Mouse (Mus musculus) G1E (cell line): ENCODE data around the gene Sema5b. TPM values are rescaled to one million over a fixed set of nuclear protein-coding genes. Genes with fewer than 3 reads are reported as not detected.

Experiments
- ATAC-seq: 2 replicates; pipeline ENCODE4 v1.8.0; 2016; ENCODE audit warnings: mild to moderate bottlenecking; ENCODE audit not compliant: insufficient number of reproducible peaks, poor library complexity, low FRiP score, severe bottlenecking; ENCODE audit errors: extremely low read depth
- DNase-seq: peaks from one replicate; pipeline ENCODE4 v3.0.0; 2012; ENCODE audit warnings: low spot score
- H3K27me3 ChIP-seq: 2 replicates; pipeline ENCODE4 v1.6.1; 2012; ENCODE audit warnings: mild to moderate bottlenecking, low read length, inconsistent platforms; ENCODE audit not compliant: insufficient read depth
- H3K36me3 ChIP-seq: replicated peaks from 2 replicates; pipeline ENCODE3; 2012; ENCODE audit warnings: mild to moderate bottlenecking, inconsistent platforms
- H3K4me1 ChIP-seq: 2 replicates; pipeline ENCODE4 v1.6.1; 2012; ENCODE audit warnings: low read depth, low read length, inconsistent platforms, mixed read lengths; ENCODE audit not compliant: insufficient read depth
- H3K4me3 ChIP-seq: 2 replicates; pipeline ENCODE4 v1.5.1; 2012; ENCODE audit warnings: low read depth, mild to moderate bottlenecking, inconsistent platforms, low read length, moderate library complexity, mixed read lengths
- H3K9me3 ChIP-seq: replicated peaks from 2 replicates; pipeline ENCODE4 v1.6.1; 2012; ENCODE audit warnings: inconsistent platforms
- CTCF ChIP-seq: IDR thresholded peaks from 2 replicates; pipeline ENCODE4 v1.5.1; 2012; ENCODE audit warnings: low read depth, low read length, inconsistent platforms, mixed read lengths
- GATA1 ChIP-seq: IDR thresholded peaks from 2 replicates; pipeline ENCODE4 v1.6.1; 2012; ENCODE audit warnings: borderline replicate concordance, low read length, inconsistent platforms, mixed read lengths
- GATA2 ChIP-seq: IDR thresholded peaks from 2 replicates; pipeline ENCODE4 v1.6.1; 2012; ENCODE audit warnings: low read depth, low read length, inconsistent platforms, borderline replicate concordance
- POLR2AphosphoS5 ChIP-seq: IDR thresholded peaks from 2 replicates; pipeline ENCODE4 v1.6.1; 2012; ENCODE audit warnings: low read depth, low read length, inconsistent platforms; ENCODE audit not compliant: insufficient replicate concordance
- TAL1 ChIP-seq: conservative IDR thresholded peaks from 2 replicates; pipeline ENCODE4 v1.6.1; 2012; ENCODE audit warnings: low read depth, low read length, inconsistent platforms, mixed read lengths
- polyA plus RNA-seq: library from polyadenylated mRNA; stranded (reverse); fragments of >175 nt; gene quantifications from 2 replicates; pipeline ENCODE4 v1.2.3, GENCODE M21; 2012
- total RNA-seq, 2 experiments: library from RNA; stranded (forward) in 1 of 2; stranded (reverse) in 1 of 2; fragments of 200-1000 nt in 1 of 2; fragments of >200 nt in 1 of 2; fragmentation: Nextera tagmentation in 1 of 2; gene quantifications; 2 replicates each; pipeline ENCODE4 v1.2.3; 2014 to 2017

Sema5b gene
- total and polyA plus RNA-seq, 3 experiments = 0.66 TPM; not detected in 2

- ATAC-seq (no peak), DNase-seq (no peak)
- H3K4me3 ChIP-seq = no peak overlapping the region
- no peaks in the 10 kb centered on the region for H3K36me3 ChIP-seq
- H3K4me1 ChIP-seq = no peaks in the 10 kb centered on the region
- H3K9me3 ChIP-seq = no peaks in the 10 kb centered on the region
- TF ChIP-seq CTCF (no peak), POLR2AphosphoS5 (no peak), TAL1 (no peak), GATA2 (no peak), GATA1 (no peak)
- peaks cover 32% of the 10 kb centered on the region for H3K27me3 ChIP-seq
These were observed 36.4 kb downstream of the Sema5b start for GRCm38 (mm10) chr16:35577181-35577941.

- Histone ChIP-seq H3K9me3 (no peaks in the 10 kb centered on the region), H3K4me3 (no peak overlapping the region), H3K36me3 (no peaks in the 10 kb centered on the region), H3K27me3 (peaks cover 41% of the 10 kb centered on the region), H3K4me1 (no peaks in the 10 kb centered on the region)
- DNase-seq = no peak
- no peak for ATAC-seq
- no peak for TF ChIP-seq CTCF
These were observed 40.4 kb downstream of the Sema5b start for GRCm38 (mm10) chr16:35581299-35581698.

GRCm38 (mm10) chr16:35583551-35584080, 42.7 kb downstream of the Sema5b start:
- H3K9me3 ChIP-seq = no peaks in the 10 kb centered on the region
- no peak overlapping the region for H3K4me3 ChIP-seq
- no peaks in the 10 kb centered on the region for H3K4me1 ChIP-seq
- no peak for ATAC-seq
- no peak for DNase-seq
- H3K27me3 ChIP-seq = peaks cover 56% of the 10 kb centered on the region
- TF ChIP-seq GATA1 = no peak
- TF ChIP-seq CTCF = no peak
- TF ChIP-seq TAL1 = no peak
- no peaks in the 10 kb centered on the region for H3K36me3 ChIP-seq

GRCm38 (mm10) chr16:35585126-35585694, 44.3 kb downstream of the Sema5b start:
- no peaks in the 10 kb centered on the region for H3K36me3 ChIP-seq
- H3K27me3 ChIP-seq = peaks cover 61% of the 10 kb centered on the region
- ATAC-seq = no peak
- no peak for DNase-seq
- no peak overlapping the region for H3K4me3 ChIP-seq
- TF ChIP-seq GATA2 (no peak), POLR2AphosphoS5 (no peak), CTCF (no peak), TAL1 (no peak), GATA1 (no peak)
- no peaks in the 10 kb centered on the region for H3K9me3 ChIP-seq
- no peaks in the 10 kb centered on the region for H3K4me1 ChIP-seq

GRCm38 (mm10) chr16:35587046-35587779, 46.3 kb downstream of the Sema5b start:
- Histone ChIP-seq H3K36me3 (no peaks in the 10 kb centered on the region), H3K9me3 (no peaks in the 10 kb centered on the region), H3K4me1 (no peaks in the 10 kb centered on the region), H3K4me3 (no peak overlapping the region), H3K27me3 (peaks cover 63% of the 10 kb centered on the region)
- no peak for TF ChIP-seq TAL1
- no peak for TF ChIP-seq GATA1
- TF ChIP-seq CTCF = no peak
- no peak for TF ChIP-seq POLR2AphosphoS5
- TF ChIP-seq GATA2 = no peak
- ATAC-seq (no peak), DNase-seq (no peak)

DNA sequence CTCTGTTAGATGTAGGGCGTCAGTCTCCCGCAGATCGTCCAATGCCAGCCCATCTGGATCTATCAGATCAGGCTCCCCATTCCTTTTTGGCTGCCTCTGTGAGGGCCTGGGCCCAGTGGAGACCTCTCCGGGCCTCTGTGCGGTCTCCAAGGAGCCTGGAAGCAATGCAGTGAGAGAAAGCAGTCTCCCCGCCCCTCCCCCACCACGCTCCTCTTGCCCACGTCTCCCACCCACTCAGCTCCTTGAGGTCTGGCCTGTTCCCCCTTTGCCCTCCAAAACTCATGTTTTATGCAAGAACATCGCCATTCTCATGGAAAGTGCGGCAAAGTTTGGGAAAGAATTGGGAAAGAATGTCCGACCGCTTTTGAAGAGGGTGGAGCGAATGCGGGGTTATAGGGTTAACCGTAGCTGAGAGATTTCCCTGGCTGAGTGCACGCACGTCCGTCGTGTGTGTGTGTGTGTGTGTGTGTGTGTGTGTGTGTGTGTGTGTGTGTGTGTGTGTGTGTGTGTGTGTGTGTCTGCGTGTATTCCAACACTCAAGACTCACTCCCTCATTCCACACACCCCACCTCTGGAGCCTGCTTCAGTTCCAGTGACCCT, 47.0 kb downstream of the Sema5b start:
- no peak for DNase-seq
- no peak for TF ChIP-seq GATA2
- no peak for TF ChIP-seq CTCF
- no peak for TF ChIP-seq TAL1
- TF ChIP-seq GATA1 = no peak
- TF ChIP-seq POLR2AphosphoS5 = no peak
- no peak overlapping the region for H3K4me3 ChIP-seq
- peaks cover 71% of the 10 kb centered on the region for H3K27me3 ChIP-seq
- no peak for ATAC-seq
- H3K36me3 ChIP-seq = no peaks in the 10 kb centered on the region
- no peaks in the 10 kb centered on the region for H3K9me3 ChIP-seq
- no peaks in the 10 kb centered on the region for H3K4me1 ChIP-seq
